Mouse (Mus musculus) midbrain, embryonic 10.5 days (tissue): ENCODE data around the gene Gsdme. TPM values are rescaled to one million over a fixed set of nuclear protein-coding genes. Genes with fewer than 3 reads are reported as not detected.
A peak's percentile ranks its signal among the peaks of the same experiment; 100 is the strongest.

Source experiments
- DNase-seq: peaks from one replicate; pipeline ENCODE4 v3.0.0-alpha.2; 2017; ENCODE audit warnings: low spot score
- H3K27ac ChIP-seq: fragments of 300-500 bp; sonication (generic); replicated peaks from 2 replicates; pipeline ENCODE4 v1.5.1; 2016; ENCODE audit warnings: mild to moderate bottlenecking
- H3K27me3 ChIP-seq: fragments of 300-500 bp; sonication (generic); 2 replicates; pipeline ENCODE4 v1.6.1; 2016; ENCODE audit warnings: low read depth, mild to moderate bottlenecking; ENCODE audit not compliant: poor library complexity, severe bottlenecking
- H3K36me3 ChIP-seq: fragments of 300-500 bp; sonication (generic); 2 replicates; pipeline ENCODE4 v1.6.1; 2016; ENCODE audit warnings: mild to moderate bottlenecking, moderate library complexity
- H3K4me1 ChIP-seq: fragments of 300-500 bp; sonication (generic); 2 replicates; pipeline ENCODE4 v1.6.1; 2016
- H3K4me3 ChIP-seq: fragments of 300-500 bp; sonication (generic); 2 replicates; pipeline ENCODE4 v1.5.1; 2016; ENCODE audit warnings: mild to moderate bottlenecking, moderate library complexity
- H3K9me3 ChIP-seq: fragments of 300-500 bp; sonication (generic); replicated peaks from 2 replicates; pipeline ENCODE4 v1.6.1; 2016; ENCODE audit warnings: mild to moderate bottlenecking
- WGBS: fragments of 180-500 bp; shearing (Covaris S2); methylation state at CpG from one replicate; pipeline ENCODE4 v1.1.7; 2016; 5-methylcytosine and 5-hydroxymethylcytosine counted together
- polyA plus RNA-seq: library from polyadenylated mRNA; unstranded; fragments of >200 nt; fragmentation: Nextera tagmentation; extraction: Ambion mirVana; gene quantifications from 2 replicates; pipeline ENCODE4 v1.2.1, GENCODE M21; 2016

Gene Gsdme
- polyA plus RNA-seq, 1 experiment from 2014 or later: 52.9 TPM

- Histone ChIP-seq H3K27me3 (no peaks in the 10 kb centered on the region), H3K27ac (no peak overlapping the region), H3K4me1 (no peaks in the 10 kb centered on the region), H3K9me3 (no peaks in the 10 kb centered on the region), H3K36me3 (no peaks in the 10 kb centered on the region), H3K4me3 (no peak overlapping the region)
- 92% methylated on average over 2 of the region's 2 CpGs for WGBS
- no peak for DNase-seq
Observed at GRCm38 (mm10) chr6:50239902-50240301, 23.8 kb downstream of the Gsdme start.

GRCm38 (mm10) chr6:50237963-50238362 is 25.7 kb downstream of the Gsdme start:
- WGBS: 78% methylated on average over 2 of the region's 2 CpGs
- DNase-seq: no peak

GRCm38 (mm10) chr6:50232984-50233383 is 30.7 kb downstream of the Gsdme start:
- H3K36me3 ChIP-seq: no peaks in the 10 kb centered on the region
- H3K27me3 ChIP-seq: no peaks in the 10 kb centered on the region
- H3K27ac ChIP-seq: no peak overlapping the region
- DNase-seq: no peak
- no peak overlapping the region for H3K4me3 ChIP-seq
- 73% methylated on average over 1 of the region's 1 CpGs for WGBS
- no peaks in the 10 kb centered on the region for H3K9me3 ChIP-seq
- peaks cover 5% of the 10 kb centered on the region; the same call in 1 of the 2 replicates for H3K4me1 ChIP-seq

More at GRCm38 (mm10) chr6:50237963-50238362, 25.7 kb downstream of the Gsdme start:
- Histone ChIP-seq H3K9me3 (no peaks in the 10 kb centered on the region), H3K36me3 (no peaks in the 10 kb centered on the region), H3K27me3 (no peaks in the 10 kb centered on the region), H3K4me1 (no peaks in the 10 kb centered on the region), H3K27ac (no peak overlapping the region), H3K4me3 (no peak overlapping the region)

GRCm38 (mm10) chr6:50231288-50231687 is 32.4 kb downstream of the Gsdme start:
- Histone ChIP-seq H3K9me3 (no peaks in the 10 kb centered on the region), H3K27ac (no peak overlapping the region), H3K4me3 (no peak overlapping the region), H3K27me3 (no peaks in the 10 kb centered on the region), H3K4me1 (peaks cover 5% of the 10 kb centered on the region; the same call in 1 of the 2 replicates), H3K36me3 (no peaks in the 10 kb centered on the region)
- WGBS: 93% methylated on average over 5 of the region's 5 CpGs
- DNase-seq: no peak

GRCm38 (mm10) chr6:50228180-50228579 is 35.5 kb downstream of the Gsdme start:
- DNase-seq: no peak
- no peaks in the 10 kb centered on the region for H3K36me3 ChIP-seq
- 83% methylated on average over 5 of the region's 5 CpGs for WGBS
- no peaks in the 10 kb centered on the region for H3K9me3 ChIP-seq
- H3K4me1 ChIP-seq: peaks cover 5% of the 10 kb centered on the region; the same call in 1 of the 2 replicates
- no peak overlapping the region for H3K27ac ChIP-seq
- H3K27me3 ChIP-seq: no peaks in the 10 kb centered on the region
- no peak overlapping the region for H3K4me3 ChIP-seq

GRCm38 (mm10) chr6:50225232-50225631 is 38.4 kb downstream of the Gsdme start:
- Histone ChIP-seq H3K27ac (no peak overlapping the region), H3K27me3 (no peaks in the 10 kb centered on the region), H3K9me3 (no peaks in the 10 kb centered on the region), H3K4me1 (peaks cover 5% of the 10 kb centered on the region; the same call in 1 of the 2 replicates), H3K4me3 (no peak overlapping the region), H3K36me3 (no peaks in the 10 kb centered on the region)
- DNase-seq: no peak
- 90% methylated on average over 5 of the region's 5 CpGs for WGBS

GRCm38 (mm10) chr6:50223606-50224005 is 40.1 kb downstream of the Gsdme start:
- Histone ChIP-seq H3K27me3 (no peaks in the 10 kb centered on the region), H3K4me3 (no peak overlapping the region), H3K4me1 (no peaks in the 10 kb centered on the region), H3K27ac (no peak overlapping the region), H3K36me3 (0 out of 2 replicates have a peak, but pooled peaks cover 5% of the 10 kb centered on the region), H3K9me3 (no peaks in the 10 kb centered on the region)
- no peak for DNase-seq
- 89% methylated on average over 4 of the region's 4 CpGs for WGBS

GRCm38 (mm10) chr6:50222986-50223385 is 40.7 kb downstream of the Gsdme start:
- Histone ChIP-seq H3K27me3 (no peaks in the 10 kb centered on the region), H3K9me3 (no peaks in the 10 kb centered on the region), H3K36me3 (0 out of 2 replicates have a peak, but pooled peaks cover 5% of the 10 kb centered on the region), H3K4me1 (no peaks in the 10 kb centered on the region), H3K4me3 (no peak overlapping the region), H3K27ac (no peak overlapping the region)
- DNase-seq: no peak
- 80% methylated on average over 5 of the region's 5 CpGs for WGBS

- Histone ChIP-seq H3K4me1 (no peaks in the 10 kb centered on the region), H3K4me3 (no peak overlapping the region), H3K36me3 (0 out of 2 replicates have a peak, but pooled peaks cover 5% of the 10 kb centered on the region), H3K27me3 (no peaks in the 10 kb centered on the region), H3K9me3 (no peaks in the 10 kb centered on the region), H3K27ac (no peak overlapping the region)
- 82% methylated on average over 5 of the region's 5 CpGs for WGBS
- no peak for DNase-seq
Observed at GRCm38 (mm10) chr6:50222351-50222750, 41.3 kb downstream of the Gsdme start.

GRCm38 (mm10) chr6:50220863-50221262 is 42.8 kb downstream of the Gsdme start:
- Histone ChIP-seq H3K27ac (no peak overlapping the region), H3K36me3 (0 out of 2 replicates have a peak, but pooled peaks cover 5% of the 10 kb centered on the region), H3K4me3 (no peak overlapping the region), H3K27me3 (no peaks in the 10 kb centered on the region), H3K4me1 (no peaks in the 10 kb centered on the region), H3K9me3 (no peaks in the 10 kb centered on the region)
- 48% methylated on average over 6 of the region's 6 CpGs for WGBS
- peak; percentile 33 for DNase-seq

- no peak for DNase-seq
- Histone ChIP-seq H3K4me1 (no peaks in the 10 kb centered on the region), H3K27me3 (no peaks in the 10 kb centered on the region), H3K4me3 (no peak overlapping the region), H3K9me3 (no peaks in the 10 kb centered on the region), H3K27ac (no peak overlapping the region), H3K36me3 (0 out of 2 replicates have a peak, but pooled peaks cover 5% of the 10 kb centered on the region)
- 92% methylated on average over 6 of the region's 6 CpGs for WGBS
Observed at GRCm38 (mm10) chr6:50219066-50219465, 44.6 kb downstream of the Gsdme start.

GRCm38 (mm10) chr6:50218628-50219027 is 45.0 kb downstream of the Gsdme start:
- Histone ChIP-seq H3K4me1 (no peaks in the 10 kb centered on the region), H3K27me3 (no peaks in the 10 kb centered on the region), H3K4me3 (no peak overlapping the region), H3K9me3 (no peaks in the 10 kb centered on the region), H3K27ac (0 out of 2 replicates have a peak overlapping the region, but pooled peaks have one; percentile 28), H3K36me3 (0 out of 2 replicates have a peak, but pooled peaks cover 5% of the 10 kb centered on the region)
- no peak for DNase-seq
- 81% methylated on average over 3 of the region's 3 CpGs for WGBS

GRCm38 (mm10) chr6:50215986-50216385 is 47.7 kb downstream of the Gsdme start:
- no peaks in the 10 kb centered on the region for H3K27me3 ChIP-seq
- DNase-seq: no peak
- H3K27ac ChIP-seq: no peak overlapping the region
- 87% methylated on average over 4 of the region's 4 CpGs for WGBS
- no peak overlapping the region for H3K4me3 ChIP-seq
- no peaks in the 10 kb centered on the region for H3K9me3 ChIP-seq
- 0 out of 2 replicates have a peak, but pooled peaks cover 5% of the 10 kb centered on the region for H3K36me3 ChIP-seq
- H3K4me1 ChIP-seq: no peaks in the 10 kb centered on the region
